Mouse (Mus musculus): ENCODE measurements around the gene Bmp2k.

Gene Bmp2k

DNA sequence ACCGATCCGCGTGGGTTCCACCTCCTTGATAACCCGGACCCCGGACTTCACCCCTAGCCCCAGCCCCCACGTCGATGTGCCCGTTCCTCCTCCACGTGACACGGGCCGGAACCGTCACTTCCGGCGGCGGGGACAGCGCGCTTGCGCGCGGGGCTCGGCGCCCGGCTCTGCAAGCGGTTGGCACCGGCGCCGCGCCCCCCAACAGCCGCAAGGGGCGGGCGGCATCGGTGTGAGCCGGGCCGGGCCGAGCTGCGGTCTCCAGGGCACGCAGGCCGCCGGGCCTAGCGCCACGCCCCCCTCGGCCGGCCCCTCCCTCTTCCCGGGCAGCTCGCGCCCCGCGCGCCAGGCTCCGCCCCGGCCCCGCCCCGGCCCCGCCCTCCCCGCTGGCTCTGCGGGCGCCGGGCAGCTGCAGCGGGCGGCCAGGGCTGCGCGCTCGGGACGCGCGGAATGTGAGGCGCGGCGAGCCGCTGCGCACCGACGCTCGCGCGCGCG, at the start of gene Bmp2k:
Gene Bmp2k, plus strand, starts transcription at position 380 of the 492 bp plus-strand sequence.
- DNase-seq: peak; percentile 94

DNA sequence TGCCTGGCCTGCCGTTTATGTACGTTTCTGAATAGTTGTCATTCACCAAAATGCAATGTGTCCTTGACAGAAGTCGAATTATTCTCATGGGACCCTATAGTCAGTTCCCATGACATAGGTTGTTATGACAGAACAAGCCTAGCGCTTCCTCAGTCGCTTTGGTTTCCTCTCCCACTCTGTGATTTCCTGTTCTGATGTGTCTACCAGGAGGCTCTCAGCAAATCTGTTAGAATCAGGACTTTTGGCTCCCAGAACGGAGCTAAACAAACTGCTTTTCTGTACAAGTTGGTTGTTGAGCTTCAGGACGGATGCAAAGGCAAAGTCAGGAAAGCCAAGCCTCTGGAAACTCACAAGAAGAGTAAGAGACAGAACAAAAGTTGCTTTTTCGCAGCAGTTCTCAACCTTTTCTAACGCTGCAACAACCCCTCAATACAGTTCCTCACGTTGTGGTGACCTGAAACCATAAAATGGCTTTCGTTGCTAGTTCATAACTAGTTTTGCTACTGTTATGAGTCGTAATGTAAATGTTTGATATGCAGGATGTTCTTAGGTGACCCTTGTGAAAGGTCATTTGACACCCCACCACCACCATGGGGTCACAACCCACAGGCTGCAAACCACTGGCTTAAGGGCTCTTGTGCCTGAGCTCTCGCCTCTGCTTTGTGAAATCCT, 48.5 kb upstream of the Bmp2k start:
- no peak for DNase-seq

DNA sequence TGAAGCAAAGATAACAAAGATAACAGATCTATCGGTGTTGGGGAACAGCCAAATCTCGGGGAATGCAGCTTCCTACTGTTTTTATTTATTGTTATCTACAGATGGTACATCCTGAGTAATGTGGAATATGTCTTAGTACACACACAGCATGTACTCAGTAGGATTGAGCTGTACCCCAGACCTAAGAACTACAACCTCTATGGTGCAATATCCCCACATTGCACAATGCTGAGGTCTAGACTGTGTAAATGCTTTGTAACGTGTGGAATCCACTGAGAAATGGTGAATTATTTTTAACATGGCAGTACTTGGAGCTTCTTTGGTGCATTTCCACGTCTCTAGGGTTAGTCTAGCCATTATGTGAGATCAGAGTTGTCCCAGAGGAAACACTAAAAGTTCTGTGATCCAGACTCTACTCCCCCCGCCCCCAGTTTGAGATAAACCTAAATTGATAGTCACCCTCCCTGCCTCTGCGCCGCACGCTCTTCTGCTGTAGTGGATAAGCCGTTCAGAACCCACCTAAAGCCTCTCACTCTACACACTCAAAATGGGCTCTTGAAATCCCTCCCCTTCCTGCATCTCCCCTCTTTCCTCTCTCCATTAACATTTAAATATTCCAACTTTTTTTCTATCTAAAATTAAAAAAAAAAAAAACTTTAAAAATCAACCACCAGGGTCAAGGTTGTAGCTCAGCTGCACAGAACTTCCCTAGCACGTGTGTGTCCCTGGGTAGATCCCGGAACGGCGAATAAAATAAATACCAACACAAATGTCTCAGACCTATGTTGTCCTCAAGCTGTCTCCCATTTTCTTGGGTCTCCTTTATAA, 47.4 kb upstream of the Bmp2k start:
- no peak for DNase-seq

DNA sequence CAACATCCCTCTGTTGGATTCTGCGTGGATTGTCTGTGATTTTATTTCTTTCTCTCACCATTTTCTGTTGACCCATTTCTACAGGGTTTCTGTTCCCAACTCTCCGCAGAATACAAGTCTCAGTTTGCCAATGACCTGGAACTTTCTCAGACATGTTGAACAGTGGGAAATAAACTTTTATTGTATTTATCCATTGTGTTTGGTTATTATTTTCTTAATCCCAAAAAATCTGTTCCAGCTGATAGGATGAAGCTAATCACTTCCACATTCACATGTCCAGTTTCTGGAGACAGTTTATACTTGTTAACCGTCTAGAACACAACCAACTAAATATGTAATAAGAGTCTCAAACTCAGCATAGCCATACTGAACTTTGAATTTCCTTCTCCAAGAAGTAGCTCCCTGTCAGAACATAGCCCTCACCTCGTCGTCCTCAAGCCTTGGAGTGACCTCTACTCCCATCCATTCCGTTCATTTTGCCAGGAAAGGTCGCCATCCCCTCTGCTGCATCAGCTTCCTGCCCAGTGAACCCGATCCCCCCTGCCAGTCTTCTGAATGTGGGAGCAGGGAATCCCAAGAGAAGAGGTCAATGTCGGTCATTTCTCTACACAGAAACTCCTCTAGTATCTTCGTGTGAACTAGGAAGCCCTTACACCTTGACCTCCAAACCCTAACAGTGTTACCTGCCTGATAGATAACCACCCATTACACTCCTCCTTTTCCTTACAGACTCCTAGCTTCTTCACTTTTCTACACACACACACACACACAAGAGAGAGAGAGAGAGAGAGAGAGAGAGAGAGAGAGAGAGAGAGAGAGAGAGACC, 46.6 kb upstream of the Bmp2k start:
- no peak for DNase-seq

DNA sequence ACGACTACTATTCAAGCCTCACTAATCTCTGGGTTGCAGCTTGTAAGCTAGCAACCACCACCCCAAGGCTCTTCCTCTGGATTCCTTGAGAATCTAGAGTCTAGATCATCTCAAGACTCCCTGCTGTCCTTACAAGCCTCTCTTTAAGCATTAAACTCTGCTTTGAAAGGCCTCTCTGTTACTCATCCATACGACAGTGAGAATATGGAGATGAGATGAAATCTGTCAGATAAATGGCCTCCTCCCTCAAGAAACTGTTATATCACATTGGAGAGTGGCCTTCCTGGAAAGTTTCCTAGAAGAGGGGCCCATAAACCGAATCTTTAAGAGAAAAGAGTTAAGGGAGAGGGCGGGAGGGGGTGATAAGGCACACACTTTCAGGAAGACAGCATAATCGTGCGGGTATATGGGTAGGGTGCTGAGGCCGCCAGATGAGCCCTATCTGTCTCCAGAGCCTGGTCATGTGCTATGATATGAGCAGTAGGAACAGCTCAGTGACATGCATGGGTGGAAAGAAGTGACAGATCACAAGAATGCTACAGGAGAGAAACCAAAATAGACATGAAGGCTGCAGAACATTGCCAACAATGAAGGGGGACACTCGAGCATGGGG, 45.9 kb upstream of the Bmp2k start:
- no peak for DNase-seq

DNA sequence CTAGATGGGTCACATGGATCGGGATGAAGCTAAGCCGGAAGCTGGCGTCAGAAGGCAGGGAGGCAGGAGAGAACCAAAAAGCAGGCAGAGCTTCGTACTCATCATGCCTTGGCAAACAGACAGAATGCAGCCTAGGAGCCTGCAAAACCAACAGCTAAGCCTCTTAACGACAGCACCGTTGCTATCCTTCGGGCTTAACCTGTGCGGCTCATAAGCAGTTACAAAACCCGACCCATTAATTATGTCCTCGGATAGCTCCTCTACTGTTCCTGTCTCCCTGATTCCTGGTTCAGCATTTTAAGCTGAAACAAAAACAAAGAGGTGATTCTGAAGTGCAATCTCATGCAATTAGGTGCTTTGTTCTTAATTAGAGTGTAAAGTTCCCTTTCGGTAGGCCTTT, 43.4 kb upstream of the Bmp2k start:
- no peak for DNase-seq

DNA sequence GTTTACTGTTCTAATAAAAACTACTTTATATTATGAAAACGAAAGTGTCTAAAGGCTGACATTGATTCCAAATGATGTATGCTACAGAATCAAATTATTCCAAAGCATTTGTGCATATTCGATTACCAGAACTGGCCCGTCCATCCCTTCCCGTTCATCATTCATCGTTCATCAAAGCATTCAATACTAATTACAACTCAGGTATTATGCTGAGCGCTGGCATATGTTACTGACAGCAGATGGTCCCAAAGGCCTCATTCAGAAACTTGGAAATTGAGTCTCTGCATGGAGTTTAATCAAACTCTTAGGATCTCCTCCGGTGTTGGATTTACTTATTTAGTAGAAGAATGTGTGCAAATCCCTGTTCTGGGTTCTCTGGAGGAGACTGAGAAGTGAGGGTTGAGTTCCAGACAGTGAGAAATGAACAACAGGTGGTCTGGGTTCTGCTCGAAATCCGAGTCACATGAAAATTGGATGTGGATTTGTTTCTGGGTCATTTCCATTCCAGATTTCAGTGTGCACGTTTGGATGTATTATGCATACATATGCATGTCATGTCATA, 42.9 kb upstream of the Bmp2k start:
- DNase-seq: no peak

DNA sequence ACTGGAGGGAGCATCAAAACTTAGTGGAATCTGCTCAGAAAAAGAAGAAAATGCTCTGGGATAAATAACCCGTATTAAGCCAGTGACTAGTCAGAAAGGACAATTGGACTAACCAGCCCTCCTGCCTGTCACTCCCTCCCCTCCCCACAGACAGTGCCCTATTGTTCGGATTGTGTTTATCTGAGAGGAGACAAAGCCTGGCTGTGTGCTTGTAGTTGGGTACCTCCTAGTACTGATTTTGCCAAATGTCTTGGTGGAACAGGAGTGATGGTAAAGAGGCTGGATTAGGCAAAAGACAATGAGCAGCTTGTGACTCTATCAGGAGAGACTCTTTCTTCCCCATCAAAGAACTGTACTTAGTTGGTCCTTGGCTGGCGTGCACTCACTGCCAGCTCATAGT, 40.6 kb upstream of the Bmp2k start:
- DNase-seq: no peak

DNA sequence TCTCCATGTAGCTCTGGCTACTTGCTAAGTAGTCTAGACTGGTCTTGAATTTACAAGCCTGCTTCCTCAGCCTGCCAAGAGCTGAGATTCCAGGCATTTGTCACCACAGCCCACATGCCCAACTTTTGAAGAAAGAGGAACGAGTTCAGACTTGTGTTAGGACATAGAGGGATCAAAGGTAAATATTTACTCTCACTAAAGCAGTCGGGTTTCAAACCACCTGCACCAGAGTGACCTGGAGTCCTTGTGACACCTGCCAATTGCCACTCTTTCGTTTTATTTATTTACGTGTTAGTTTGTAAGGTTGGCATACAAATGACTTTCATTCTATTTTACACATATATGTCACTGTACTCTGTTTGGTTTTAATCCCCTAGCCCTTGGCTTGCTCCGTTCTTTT, 36.4 kb upstream of the Bmp2k start:
- DNase-seq: no peak

DNA sequence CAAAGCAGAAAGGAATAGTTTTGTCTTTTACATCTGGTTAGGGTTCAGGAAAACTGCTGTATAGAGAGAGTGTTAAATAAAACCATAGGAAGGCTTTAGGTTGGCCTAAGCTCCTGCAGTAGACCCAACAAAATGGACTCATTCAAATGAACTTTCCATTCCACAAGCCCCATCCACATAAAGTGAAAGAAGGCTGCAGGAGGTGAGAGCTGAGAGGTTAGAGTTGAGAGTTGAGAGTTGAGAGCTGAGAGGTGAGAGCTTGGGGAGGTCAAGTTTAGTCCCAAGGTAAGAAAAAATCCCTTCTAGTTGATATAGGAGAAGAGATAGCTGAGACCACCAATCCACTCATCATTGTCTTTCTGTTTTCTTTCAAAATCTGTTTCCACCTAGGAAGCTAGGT, 35.6 kb upstream of the Bmp2k start:
- no peak for DNase-seq

DNA sequence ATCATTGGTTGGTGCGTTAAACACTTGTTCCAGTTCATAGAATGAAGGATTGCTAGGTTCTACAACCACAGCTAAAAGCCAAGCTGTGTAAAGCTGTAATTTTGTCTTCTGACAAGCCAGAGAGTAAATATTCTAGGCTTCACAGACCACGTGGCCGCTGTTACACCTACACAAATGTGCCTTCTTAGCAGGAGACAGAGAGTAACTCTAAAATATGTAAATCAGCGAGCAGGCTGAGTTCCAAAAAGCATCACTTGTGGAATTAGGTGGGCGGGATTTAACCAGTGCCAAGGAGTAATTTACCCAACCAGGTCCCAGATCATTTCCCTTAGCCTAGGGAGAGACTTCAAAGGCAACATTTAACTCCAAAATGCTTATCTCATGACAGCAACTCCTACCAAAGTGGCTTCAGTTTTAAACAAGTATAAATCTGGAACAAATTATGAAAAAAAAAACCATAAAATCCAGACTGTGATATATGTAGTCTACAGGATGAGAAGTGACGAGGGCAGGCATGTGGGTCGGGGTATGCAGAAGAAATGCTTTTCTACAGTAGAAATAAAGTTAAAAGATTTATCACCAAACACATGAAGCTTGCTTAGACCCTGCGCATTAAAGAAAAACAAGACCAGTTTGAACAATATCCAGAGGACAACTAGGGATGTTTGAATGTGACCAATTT, 35.1 kb upstream of the Bmp2k start:
- DNase-seq: peak; percentile 22

DNA sequence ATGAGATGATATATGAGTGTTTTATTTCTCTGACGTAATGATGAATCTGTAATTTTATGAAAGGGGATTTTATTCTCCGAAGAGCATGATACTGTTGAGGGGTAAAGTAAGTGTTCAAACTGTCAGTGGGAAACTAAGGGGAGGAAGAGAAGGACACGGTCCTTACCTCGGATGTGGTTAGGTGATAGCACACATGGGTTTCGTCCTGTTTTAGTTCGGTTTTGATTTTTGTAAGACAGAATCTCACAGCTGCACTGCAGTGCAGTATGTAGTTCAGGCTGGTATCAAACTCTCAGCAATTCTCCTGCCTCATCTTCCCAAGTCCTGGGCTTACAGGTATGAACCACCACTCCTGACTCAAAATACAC, 34.6 kb upstream of the Bmp2k start:
- no peak for DNase-seq

DNA sequence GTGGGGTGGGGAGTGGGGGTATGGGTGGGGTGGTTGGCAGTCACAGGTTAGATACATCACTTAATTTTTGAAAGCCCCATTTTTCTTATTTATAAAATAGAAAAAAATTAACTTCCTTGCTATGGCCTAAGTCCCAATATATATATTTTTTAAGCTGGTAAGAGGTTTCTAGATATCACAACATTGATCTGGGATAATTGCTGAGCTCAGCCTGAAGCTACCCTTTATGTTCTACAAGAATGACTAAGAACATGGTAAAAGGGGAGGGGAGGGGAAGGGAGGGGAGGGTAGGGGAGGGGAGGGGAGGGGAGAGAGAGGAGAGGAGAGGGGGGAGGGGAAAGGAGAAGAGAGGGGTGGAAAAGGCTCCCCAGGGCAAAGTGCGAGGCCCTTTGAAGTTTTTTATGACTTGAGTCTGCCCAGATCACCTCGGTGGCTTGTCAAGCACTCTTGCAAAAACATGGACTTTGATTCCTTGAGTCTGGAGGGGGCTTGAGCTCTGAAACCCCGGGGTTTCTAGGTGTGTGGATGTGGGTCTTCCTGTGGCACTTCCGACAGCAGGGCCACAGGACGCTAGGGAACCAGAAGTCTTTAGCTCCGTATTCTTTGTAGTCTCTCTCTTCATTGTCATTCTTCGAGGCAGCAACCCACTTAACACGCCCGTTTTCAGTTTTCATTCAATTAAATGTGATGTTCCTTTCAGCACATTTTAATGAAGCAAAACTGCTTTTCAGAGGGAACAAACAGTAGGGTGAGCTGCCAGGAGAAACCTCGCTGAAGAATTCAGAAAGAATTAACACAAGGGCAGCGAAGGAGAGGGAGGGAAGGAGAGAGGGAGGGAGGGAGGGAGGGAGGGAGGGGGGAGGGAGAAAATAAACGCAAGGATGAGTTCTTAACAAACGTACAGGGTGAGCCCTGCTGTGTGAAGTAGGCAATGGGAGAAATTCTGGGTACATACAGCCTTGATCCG, 33.1 kb upstream of the Bmp2k start:
- DNase-seq: peak; percentile 42

DNA sequence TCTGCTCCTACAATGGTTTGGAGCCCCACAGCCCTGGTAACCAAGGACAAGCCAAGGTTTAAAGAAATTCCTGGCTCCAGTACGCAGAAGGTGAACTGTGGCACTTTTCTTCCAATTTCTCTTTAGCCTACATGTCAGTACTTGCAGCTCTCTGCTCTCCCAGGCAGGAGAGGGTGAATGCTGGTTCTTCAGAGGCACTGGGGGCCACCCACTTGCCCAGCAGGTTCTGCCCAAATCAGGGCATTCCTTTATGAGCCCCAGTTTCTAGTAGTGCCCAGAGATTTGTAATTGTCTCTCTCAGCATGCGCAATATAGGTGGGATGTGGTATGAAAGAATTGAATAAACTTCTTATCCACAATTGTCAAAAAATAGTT, 32.5 kb upstream of the Bmp2k start:
- DNase-seq: peak; percentile 9

DNA sequence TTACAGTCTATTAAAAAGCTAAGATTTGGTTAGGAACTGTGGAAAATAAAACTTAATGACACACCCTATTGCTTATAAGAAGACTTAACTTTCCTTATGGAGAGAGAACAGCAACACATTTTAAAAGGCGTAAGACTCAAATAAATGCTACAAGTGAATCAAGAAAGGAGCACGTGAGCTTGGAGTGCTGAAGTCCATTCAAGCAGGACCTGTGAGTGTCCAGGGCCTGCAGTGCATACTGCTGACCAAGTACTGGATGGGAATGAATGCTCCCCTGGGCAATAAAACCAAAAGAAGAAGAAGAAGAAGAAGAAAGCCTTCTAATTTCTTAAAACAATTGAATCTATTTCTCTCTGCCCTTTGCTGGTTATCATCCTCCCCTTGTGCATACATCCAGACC, 32.0 kb upstream of the Bmp2k start:
- DNase-seq: peak; percentile 39

DNA sequence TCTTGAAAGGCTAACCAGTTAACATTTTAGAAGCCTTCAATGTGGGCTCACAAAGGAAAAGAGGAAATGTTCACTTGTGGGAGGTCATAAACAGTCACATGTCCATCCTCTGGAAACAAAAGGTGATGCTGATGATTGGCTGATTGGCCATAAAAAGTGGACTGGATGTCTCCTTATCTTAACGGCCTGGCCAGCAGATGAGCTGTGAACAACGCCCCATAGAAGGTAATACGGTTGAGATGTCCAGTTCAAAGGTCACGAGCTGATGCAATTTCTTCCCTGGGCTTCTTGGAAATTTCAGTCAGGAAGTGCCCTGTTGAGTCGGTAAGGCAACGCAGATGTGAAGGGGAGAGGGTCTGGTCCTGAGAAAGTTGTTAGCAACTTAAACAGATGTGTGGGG, 28.9 kb upstream of the Bmp2k start:
- peak; percentile 9 for DNase-seq

DNA sequence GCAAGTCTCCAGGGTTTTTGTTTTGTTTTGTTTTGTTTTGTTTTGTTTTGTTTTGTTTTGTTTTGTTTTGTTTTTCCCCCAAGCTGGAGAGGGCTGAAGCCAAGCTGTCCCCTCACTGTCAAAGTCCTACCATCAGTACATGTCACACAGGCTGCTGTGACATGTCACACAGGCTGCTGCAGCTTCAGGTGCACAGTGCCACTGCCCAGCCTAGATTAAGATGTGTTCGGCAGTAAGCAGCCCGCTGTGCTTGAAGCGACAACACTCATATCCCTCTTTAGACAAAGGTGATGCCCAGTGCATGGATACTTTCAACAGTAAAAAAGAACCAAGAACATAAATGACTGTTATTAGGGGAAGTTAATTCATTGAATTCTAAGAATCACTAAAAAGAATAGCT, 28.5 kb upstream of the Bmp2k start:
- no peak for DNase-seq

DNA sequence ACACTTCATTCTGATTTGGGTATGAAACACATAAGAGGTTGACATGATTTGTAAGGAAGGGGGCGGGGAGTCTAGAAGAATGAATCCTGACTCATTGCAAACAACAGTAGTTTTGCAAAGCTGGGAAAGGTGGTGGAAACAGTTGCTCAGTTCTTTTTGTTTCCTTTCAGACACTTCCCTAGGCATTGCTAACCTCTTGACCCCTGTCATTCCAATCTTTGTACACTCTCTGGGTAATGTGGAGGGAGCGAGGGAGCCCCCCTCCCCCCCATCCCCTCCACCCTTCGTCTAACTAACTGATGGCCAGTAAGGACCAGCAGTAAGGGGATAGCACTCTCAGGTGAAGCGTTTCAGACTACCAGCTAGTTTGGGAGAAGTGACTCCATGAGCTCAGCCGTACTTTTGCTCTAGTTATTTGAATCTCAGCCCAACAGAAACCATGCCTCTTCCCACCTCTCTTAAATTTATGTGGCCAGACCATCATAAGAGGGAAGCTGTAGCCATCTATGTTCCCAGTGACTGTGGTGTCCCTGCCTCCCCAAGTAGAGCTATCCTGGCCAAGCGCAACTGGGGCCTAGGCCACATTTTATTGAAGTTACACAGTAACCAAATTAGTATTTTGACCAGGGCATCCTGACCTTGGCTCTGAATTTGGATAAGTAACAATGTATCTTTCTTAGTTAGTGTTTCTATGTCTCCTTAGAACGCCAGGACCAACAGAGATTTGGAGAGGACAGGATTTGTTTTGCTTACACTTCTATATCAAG, 27.6 kb upstream of the Bmp2k start:
- DNase-seq: peak; percentile 24

DNA sequence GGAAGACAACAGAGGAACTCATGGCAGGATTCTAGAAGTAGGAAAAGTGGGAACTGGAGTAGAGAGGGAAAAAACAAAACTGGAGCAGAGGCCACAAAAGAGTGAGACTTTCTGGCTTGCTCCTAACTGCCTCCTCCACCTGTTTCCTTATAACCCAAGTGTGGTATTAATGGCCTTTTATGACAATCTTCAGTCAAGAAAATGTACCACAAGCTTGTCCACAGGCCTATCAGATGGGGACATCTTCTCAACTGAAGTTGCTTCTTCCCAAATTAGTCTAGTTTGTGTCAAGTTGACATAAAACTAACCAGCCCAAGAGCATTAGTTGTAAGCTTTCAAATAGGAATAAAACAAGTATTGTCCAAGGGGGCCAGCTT, 27.0 kb upstream of the Bmp2k start:
- DNase-seq: no peak

DNA sequence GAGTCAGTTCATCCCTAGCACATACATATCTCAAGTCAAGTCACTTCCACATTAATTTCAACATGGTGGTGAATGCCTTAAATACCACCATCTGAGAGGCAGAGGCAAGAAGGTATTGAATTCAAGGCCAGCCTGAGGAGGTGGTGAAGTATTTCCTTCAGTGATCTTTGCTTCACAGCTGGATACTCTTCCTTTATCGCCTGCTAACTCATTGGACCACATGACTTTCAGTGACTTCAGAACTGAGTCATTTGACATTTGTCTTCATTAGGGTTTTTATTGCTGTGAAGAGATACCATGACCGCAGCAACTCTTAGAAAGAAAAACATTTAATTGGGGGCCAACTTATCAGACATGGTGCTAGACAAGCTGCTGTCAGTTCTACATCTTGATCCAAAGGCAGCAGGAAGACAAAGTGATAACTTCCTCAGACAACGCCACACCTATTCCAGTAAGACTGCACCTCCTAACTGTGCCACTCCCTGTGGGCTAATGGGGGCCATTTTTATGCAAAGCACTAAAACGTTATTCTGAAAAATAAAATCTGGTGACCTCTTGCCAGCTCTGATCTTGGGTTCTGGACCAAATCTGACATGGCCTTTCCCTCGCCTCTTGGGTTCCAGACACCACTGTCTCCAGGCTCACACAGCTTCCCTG, 24.9 kb upstream of the Bmp2k start:
- DNase-seq: no peak

Measured in kidney, postnatal 10 days (tissue).